Comparison of ENCODE assay signal across 9 mouse cellular contexts in genomic region chr8:126496915-126497314, GRCm38 (mm10). TPM values are rescaled to one million over a fixed set of nuclear protein-coding genes. Genes with fewer than 3 reads are reported as not detected.
A peak's percentile ranks its signal among the peaks of the same experiment; 100 is the strongest.
DNase-seq lines count a peak whose midpoint lies in the region; ATAC-seq and TF ChIP-seq lines count a peak whose summit lies in the region.
"Had no signal": no experiment of that assay in that cellular context is flagged by ENCODE, and none has a peak within 500 bp of the region (broad histone marks: within the 10 kb centered on the region; RNA-seq: fewer than 3 reads in every experiment).

No protein-coding gene starts in this region.

- no peaks in the 10 kb centered on the region for H3K9me3 ChIP-seq in forebrain, embryonic 13.5 days (replicated peaks)
- no peaks in the 10 kb centered on the region for H3K9me3 ChIP-seq in forebrain, embryonic 15.5 days
- H3K9me3 ChIP-seq in kidney, embryonic 15.5 days (replicated peaks), result no peaks in the 10 kb centered on the region
- no peaks in the 10 kb centered on the region for H3K9me3 ChIP-seq in ES-E14 (ENCODE audit: control insufficient read depth, insufficient read depth, low read depth, low read length)
- H3K9me3 ChIP-seq in intestine, embryonic 16.5 days (ENCODE audit: control insufficient read depth, low read length), result no peaks in the 10 kb centered on the region

- H3K4me2 ChIP-seq in forebrain, embryonic 13.5 days, result no peak overlapping the region
- no peak overlapping the region for H3K4me2 ChIP-seq in forebrain, embryonic 15.5 days (replicated peaks)
- no peak overlapping the region for H3K4me2 ChIP-seq in kidney, embryonic 15.5 days
- H3K4me2 ChIP-seq in intestine, embryonic 16.5 days (ENCODE audit: low read depth, low read length), result no peak overlapping the region

- no peak for DNase-seq in kidney, adult 2 months
- DNase-seq in ES-E14 (ENCODE audit: low read depth, low spot score), result no peak
- DNase-seq in B cell, adult 2 months, result no peak
- DNase-seq in cerebellum, postnatal 4 days (ENCODE audit: low spot score in 2 of 2), result no peak

- no peak for ATAC-seq in forebrain, embryonic 13.5 days
- no peak for ATAC-seq in forebrain, embryonic 15.5 days (replicated peaks)
- ATAC-seq in kidney, embryonic 15.5 days (replicated peaks; ENCODE audit: low FRiP score), result no peak
- peak; percentile 19; the same call in 1 of the 2 replicates for ATAC-seq in intestine, embryonic 16.5 days

- WGBS in forebrain, embryonic 13.5 days, result 79% methylated on average over 5 of the region's 5 CpGs
- WGBS in forebrain, embryonic 15.5 days, result 79% methylated on average over 5 of the region's 5 CpGs
- WGBS in kidney, embryonic 15.5 days, result 75% methylated on average over 5 of the region's 5 CpGs
- WGBS in kidney, adult 2 months, result 75% methylated on average over 5 of the region's 5 CpGs
- WGBS in intestine, embryonic 16.5 days, result 81% methylated on average over 5 of the region's 5 CpGs

- H3K9ac ChIP-seq in forebrain, embryonic 13.5 days, result peak overlapping the region; percentile 9; the same call in 1 of the 2 replicates
- no peak overlapping the region for H3K9ac ChIP-seq in forebrain, embryonic 15.5 days (replicated peaks)
- no peak overlapping the region for H3K9ac ChIP-seq in kidney, embryonic 15.5 days
- H3K9ac ChIP-seq in ES-E14 (ENCODE audit: insufficient read depth, low read depth, low read length, poor library complexity, severe bottlenecking), result peak overlapping the region; percentile 31; the same call in 1 of the 2 replicates
- peak overlapping the region; percentile 51 for H3K9ac ChIP-seq in intestine, embryonic 16.5 days (ENCODE audit: low read depth, low read length)

- H3K27ac ChIP-seq in forebrain, embryonic 13.5 days, result no peak overlapping the region
- H3K27ac ChIP-seq in forebrain, embryonic 15.5 days (replicated peaks), result no peak overlapping the region
- 0 out of 2 replicates have a peak overlapping the region, but pooled peaks have one; percentile 28 for H3K27ac ChIP-seq in kidney, embryonic 15.5 days
- no peak overlapping the region for H3K27ac ChIP-seq in kidney, adult 2 months (ENCODE audit: insufficient read depth, low read depth, low read length)
- no peak overlapping the region for H3K27ac ChIP-seq in ES-E14 (ENCODE audit: insufficient read depth, low read depth, low read length, poor library complexity, severe bottlenecking)
- H3K27ac ChIP-seq in intestine, embryonic 16.5 days (ENCODE audit: low read length), result no peak overlapping the region
- H3K27ac ChIP-seq: liver, embryonic 14.5 days had no signal

- no peaks in the 10 kb centered on the region for H3K36me3 ChIP-seq in forebrain, embryonic 13.5 days (ENCODE audit: poor library complexity, severe bottlenecking)
- no peaks in the 10 kb centered on the region for H3K36me3 ChIP-seq in forebrain, embryonic 15.5 days
- no peaks in the 10 kb centered on the region for H3K36me3 ChIP-seq in kidney, embryonic 15.5 days
- H3K36me3 ChIP-seq in kidney, adult 2 months (ENCODE audit: control insufficient read depth, insufficient read depth, low read length), result no peaks in the 10 kb centered on the region
- no peaks in the 10 kb centered on the region for H3K36me3 ChIP-seq in ES-E14 (ENCODE audit: control insufficient read depth, insufficient read depth, low read length, poor library complexity, severe bottlenecking)
- no peaks in the 10 kb centered on the region for H3K36me3 ChIP-seq in intestine, embryonic 16.5 days (ENCODE audit: control insufficient read depth, insufficient read depth, low read length)

- no peak for TF ChIP-seq POLR2A in kidney, adult 2 months (IDR thresholded peaks at IDR 0.05; ENCODE audit: low read depth, low read length)

- in situ Hi-C loops in ES-E14 (cut with MboI; ENCODE audit: low sequenced_read_pairs in 2 of 2, unreplicated experiment in 2 of 2), result loop anchor here in 1 of 2 experiments (25.0 kb wide), 1 partner anchor 390 kb away; no protein-coding TSS in a partner anchor

- no peak for TF ChIP-seq CTCF in kidney, adult 2 months (conservative IDR thresholded peaks at IDR 0.05; ENCODE audit: insufficient read depth, insufficient read length, low read depth, low read length)

- H3K4me3 ChIP-seq in forebrain, embryonic 13.5 days, result no peak overlapping the region
- no peak overlapping the region for H3K4me3 ChIP-seq in forebrain, embryonic 15.5 days
- no peak overlapping the region for H3K4me3 ChIP-seq in kidney, embryonic 15.5 days (replicated peaks)
- H3K4me3 ChIP-seq in kidney, adult 2 months (ENCODE audit: insufficient read depth, low read depth, low read length), result no peak overlapping the region
- H3K4me3 ChIP-seq in ES-E14 (ENCODE audit: insufficient read depth in 1 of 2, low read depth in 1 of 2, low read length in 2 of 2, poor library complexity in 1 of 2, severe bottlenecking in 1 of 2), result no peak overlapping the region
- no peak overlapping the region for H3K4me3 ChIP-seq in intestine, embryonic 16.5 days (ENCODE audit: low read length)

- no peaks in the 10 kb centered on the region for H3K27me3 ChIP-seq in forebrain, embryonic 13.5 days
- no peaks in the 10 kb centered on the region for H3K27me3 ChIP-seq in forebrain, embryonic 15.5 days
- no peaks in the 10 kb centered on the region for H3K27me3 ChIP-seq in kidney, embryonic 15.5 days
- H3K27me3 ChIP-seq in kidney, adult 2 months (replicated peaks; ENCODE audit: control insufficient read depth, insufficient read depth, low read length), result no peaks in the 10 kb centered on the region
- no peaks in the 10 kb centered on the region for H3K27me3 ChIP-seq in intestine, embryonic 16.5 days (replicated peaks; ENCODE audit: control insufficient read depth, insufficient read depth, low read length)

- H3K4me1 ChIP-seq in forebrain, embryonic 13.5 days, result peaks cover 16% of the 10 kb centered on the region
- H3K4me1 ChIP-seq in forebrain, embryonic 15.5 days, result peaks cover 17% of the 10 kb centered on the region
- H3K4me1 ChIP-seq in kidney, embryonic 15.5 days, result peaks cover 19% of the 10 kb centered on the region
- H3K4me1 ChIP-seq in kidney, adult 2 months (ENCODE audit: control insufficient read depth, insufficient read depth, low read length), result peaks cover 12% of the 10 kb centered on the region; the same call in 1 of the 2 replicates
- H3K4me1 ChIP-seq in ES-E14 (ENCODE audit: control insufficient read depth in 2 of 2, insufficient read depth in 2 of 2, low read length in 2 of 2, poor library complexity in 1 of 2), result peaks cover 0 to 5% of the 10 kb centered on the region in 2 experiments; a peak in 2 of 4 replicates
- H3K4me1 ChIP-seq in intestine, embryonic 16.5 days (ENCODE audit: control insufficient read depth, insufficient read depth, low read length), result peaks cover 5% of the 10 kb centered on the region; the same call in 1 of the 2 replicates

TF ChIP-seq in ES-E14, 5 proteins besides CTCF, POLR2A, EP300 and RAD21:
- TF ChIP-seq MAFK (IDR thresholded peaks at IDR 0.05; ENCODE audit: insufficient read depth, low read depth, low read length), result no peak
- TF ChIP-seq ZNF384 (IDR thresholded peaks at IDR 0.05; ENCODE audit: low read depth, low read length), result no peak
- no peak for TF ChIP-seq ZC3H11A (IDR thresholded peaks at IDR 0.05; ENCODE audit: borderline replicate concordance, low read depth, low read length)
- no peak for TF ChIP-seq HCFC1 (IDR thresholded peaks at IDR 0.05; ENCODE audit: borderline replicate concordance, insufficient read depth, low read length)
- no peak for TF ChIP-seq CHD2 (IDR thresholded peaks at IDR 0.05; ENCODE audit: low read depth, low read length)

RNA-seq across cellular contexts. Expression of gene Tarbp1, which starts 22.1 kb away (rescaled TPM):
- polyA plus RNA-seq in forebrain, embryonic 13.5 days (2015; fragmentation: Nextera tagmentation; extraction: Ambion mirVana), result 1.4 and 1.5 TPM in 2 replicates
- 1.6 and 1.9 TPM in 2 replicates for polyA plus RNA-seq in forebrain, embryonic 15.5 days (2015; fragmentation: Nextera tagmentation; extraction: Ambion mirVana)
- polyA plus RNA-seq in kidney, embryonic 15.5 days (2015; fragmentation: Nextera tagmentation; extraction: Ambion mirVana), result 3.6 and 3.7 TPM in 2 replicates
- polyA plus RNA-seq in kidney, adult 2 months (2012; rRNA removed), result 2.7 and 3.2 TPM in 2 replicates
- total RNA-seq in ES-E14 (2012; rRNA removed), result 9.5 and 11.9 TPM in 2 replicates
- polyA plus RNA-seq in intestine, embryonic 16.5 days (2015; fragmentation: Nextera tagmentation; extraction: Ambion mirVana), result 1.6 and 1.9 TPM in 2 replicates

Comparison
In these comparisons a context has a peak if more than half of its experiments do, and no peak if none do; other contexts are left out.
1. H3K9ac ChIP-seq: peak in forebrain, embryonic 13.5 days (single experiment), ES-E14 (single experiment) and intestine, embryonic 16.5 days (single experiment); none in forebrain, embryonic 15.5 days (single experiment) and kidney, embryonic 15.5 days (single experiment).